Mouse (Mus musculus) right cerebral cortex, postnatal 4 days (tissue): Measurements from ENCODE around the gene Tm9sf4.

Experiments
- DNase-seq: peaks from one replicate; pipeline ENCODE4 v3.0.0-alpha.2; 2022

Tm9sf4 gene

GRCm38 (mm10) chr2:153217826-153218340, 56.8 kb downstream of the Tm9sf4 start:
- DNase-seq: no peak

- DNase-seq: no peak
These were observed 57.4 kb downstream of the Tm9sf4 start for GRCm38 (mm10) chr2:153218516-153218915.

- no peak for DNase-seq
These were observed 60.5 kb downstream of the Tm9sf4 start for GRCm38 (mm10) chr2:153221620-153222019.

- no peak for DNase-seq
These were observed 61.0 kb downstream of the Tm9sf4 start for GRCm38 (mm10) chr2:153222130-153222529.

GRCm38 (mm10) chr2:153222566-153222965, 61.5 kb downstream of the Tm9sf4 start:
- DNase-seq: no peak

- peak; percentile 75 for DNase-seq
These were observed 64.0 kb downstream of the Tm9sf4 start, which contains the start of gene Tspyl3 for GRCm38 (mm10) chr2:153224946-153225594. Gene Tspyl3, minus strand, starts transcription at chr2:153225441.

- no peak for DNase-seq
These were observed 64.5 kb downstream of the Tm9sf4 start for GRCm38 (mm10) chr2:153225595-153225953.

- no peak for DNase-seq
These were observed 66.9 kb downstream of the Tm9sf4 start for GRCm38 (mm10) chr2:153227959-153228358.

- DNase-seq: no peak
These were observed 67.4 kb downstream of the Tm9sf4 start for GRCm38 (mm10) chr2:153228523-153228922.

GRCm38 (mm10) chr2:153237193-153237592, 76.1 kb downstream of the Tm9sf4 start:
- no peak for DNase-seq

- DNase-seq: no peak
These were observed 76.8 kb downstream of the Tm9sf4 start for GRCm38 (mm10) chr2:153237891-153238290.

GRCm38 (mm10) chr2:153238406-153238805, 77.3 kb downstream of the Tm9sf4 start:
- DNase-seq: no peak

- no peak for DNase-seq
These were observed 78.1 kb downstream of the Tm9sf4 start for GRCm38 (mm10) chr2:153239021-153239859.

GRCm38 (mm10) chr2:153239860-153240480, 78.9 kb downstream of the Tm9sf4 start:
- DNase-seq: no peak

GRCm38 (mm10) chr2:153240701-153241235, 79.7 kb downstream of the Tm9sf4 start:
- no peak for DNase-seq

- DNase-seq: peak; percentile 85
These were observed 80.3 kb downstream of the Tm9sf4 start, which contains the start of the genes Plagl2 and Pofut1 for GRCm38 (mm10) chr2:153241250-153242014. Gene Plagl2, minus strand, starts transcription at chr2:153241426. Gene Pofut1, plus strand, starts transcription at chr2:153241533.

GRCm38 (mm10) chr2:153242156-153242555, 81.1 kb downstream of the Tm9sf4 start:
- DNase-seq: no peak

GRCm38 (mm10) chr2:153249751-153250150, 88.6 kb downstream of the Tm9sf4 start:
- no peak for DNase-seq

- no peak for DNase-seq
These were observed 95.5 kb downstream of the Tm9sf4 start for GRCm38 (mm10) chr2:153256604-153257003.

GRCm38 (mm10) chr2:153259030-153259863, 98.1 kb downstream of the Tm9sf4 start:
- DNase-seq: no peak
